Mouse (Mus musculus) MN1 (cell line): ENCODE data around the gene Armh2.
"Not testable (repeated sequence)": the region's sequence is repeated elsewhere in the genome, so short reads cannot be mapped to it uniquely, and the experiment has no call there.

Experiments
- DNase-seq: peaks from one replicate; pipeline ENCODE4 v3.0.0-alpha.2; 2016; ENCODE audit warnings: low spot score

Armh2 gene

GRCm38 (mm10) chr13:24757820-24758564 lies 17.0 kb downstream of the Armh2 start:
- no peak for DNase-seq

- DNase-seq, result no peak
These were observed 18.4 kb downstream of the Armh2 start for GRCm38 (mm10) chr13:24759451-24759850.

- DNase-seq, result no peak
These were observed 19.4 kb downstream of the Armh2 start for GRCm38 (mm10) chr13:24760351-24760870.

- DNase-seq, result no peak
These were observed 20.0 kb downstream of the Armh2 start for GRCm38 (mm10) chr13:24761083-24761402.

- peak; percentile 86 for DNase-seq
These were observed 20.6 kb downstream of the Armh2 start, which contains the start of gene Gmnn for GRCm38 (mm10) chr13:24761403-24762227. Gmnn (minus strand) TSS chr13:24761923.

GRCm38 (mm10) chr13:24762254-24762653 lies 21.2 kb downstream of the Armh2 start:
- no peak for DNase-seq

GRCm38 (mm10) chr13:24767809-24768208 lies 26.8 kb downstream of the Armh2 start:
- DNase-seq, result not testable (repeated sequence)

- DNase-seq, result not testable (repeated sequence)
These were observed 30.4 kb downstream of the Armh2 start for GRCm38 (mm10) chr13:24771482-24771881.

- DNase-seq, result peak; percentile 58
These were observed 35.3 kb downstream of the Armh2 start for GRCm38 (mm10) chr13:24776146-24776844.

GRCm38 (mm10) chr13:24778026-24778425 lies 37.0 kb downstream of the Armh2 start:
- DNase-seq, result no peak

GRCm38 (mm10) chr13:24778706-24779380 lies 37.8 kb downstream of the Armh2 start:
- DNase-seq, result no peak

- DNase-seq, result peak; percentile 55
These were observed 40.9 kb downstream of the Armh2 start for GRCm38 (mm10) chr13:24781916-24782315.

GRCm38 (mm10) chr13:24786014-24786490 lies 45.0 kb downstream of the Armh2 start:
- DNase-seq, result peak; percentile 53

- DNase-seq, result no peak
These were observed 46.4 kb downstream of the Armh2 start for GRCm38 (mm10) chr13:24787477-24787876.

- no peak for DNase-seq
These were observed 50.3 kb downstream of the Armh2 start for GRCm38 (mm10) chr13:24791349-24791748.

GRCm38 (mm10) chr13:24792411-24793045 lies 51.5 kb downstream of the Armh2 start:
- DNase-seq, result no peak
